Mouse (Mus musculus): ENCODE measurements around the gene Htr2b.

Gene Htr2b

GRCm38 (mm10) chr1:86111779-86112178 is at the start of gene Htr2b:
Htr2b (minus strand) TSS chr1:86111970.
- DNase-seq (ENCODE audit: extremely low spot score, low spot score) = no peak

GRCm38 (mm10) chr1:86161061-86161460 is 49.3 kb upstream of the Htr2b start:
- no peak for DNase-seq (ENCODE audit: extremely low spot score, low spot score)

- DNase-seq (ENCODE audit: extremely low spot score, low spot score) = no peak
These were observed 48.7 kb upstream of the Htr2b start for GRCm38 (mm10) chr1:86160479-86160878.

- DNase-seq (ENCODE audit: extremely low spot score, low spot score) = no peak
These were observed 48.3 kb upstream of the Htr2b start for GRCm38 (mm10) chr1:86160059-86160458.

GRCm38 (mm10) chr1:86156595-86156994 is 44.8 kb upstream of the Htr2b start:
- DNase-seq (ENCODE audit: extremely low spot score, low spot score) = no peak

GRCm38 (mm10) chr1:86156075-86156474 is 44.3 kb upstream of the Htr2b start:
- no peak for DNase-seq (ENCODE audit: extremely low spot score, low spot score)

- DNase-seq (ENCODE audit: extremely low spot score, low spot score) = no peak
These were observed 43.0 kb upstream of the Htr2b start for GRCm38 (mm10) chr1:86154824-86155164.

- peak; percentile 94 for DNase-seq (ENCODE audit: extremely low spot score, low spot score)
These were observed 42.5 kb upstream of the Htr2b start, which contains the start of gene Armc9 for GRCm38 (mm10) chr1:86154133-86154823. Armc9 (plus strand) TSS chr1:86154780.

GRCm38 (mm10) chr1:86152618-86153017 is 40.8 kb upstream of the Htr2b start:
- no peak for DNase-seq (ENCODE audit: extremely low spot score, low spot score)

GRCm38 (mm10) chr1:86151376-86151775 is 39.6 kb upstream of the Htr2b start:
- no peak for DNase-seq (ENCODE audit: extremely low spot score, low spot score)

GRCm38 (mm10) chr1:86150929-86151328 is 39.2 kb upstream of the Htr2b start:
- DNase-seq (ENCODE audit: extremely low spot score, low spot score) = no peak

- no peak for DNase-seq (ENCODE audit: extremely low spot score, low spot score)
These were observed 36.4 kb upstream of the Htr2b start for GRCm38 (mm10) chr1:86148161-86148560.

GRCm38 (mm10) chr1:86147557-86147956 is 35.8 kb upstream of the Htr2b start:
- no peak for DNase-seq (ENCODE audit: extremely low spot score, low spot score)

GRCm38 (mm10) chr1:86146293-86146692 is 34.5 kb upstream of the Htr2b start:
- no peak for DNase-seq (ENCODE audit: extremely low spot score, low spot score)

- no peak for DNase-seq (ENCODE audit: extremely low spot score, low spot score)
These were observed 32.5 kb upstream of the Htr2b start for GRCm38 (mm10) chr1:86144001-86144944.

GRCm38 (mm10) chr1:86143165-86143564 is 31.4 kb upstream of the Htr2b start:
- DNase-seq (ENCODE audit: extremely low spot score, low spot score) = no peak

- DNase-seq (ENCODE audit: extremely low spot score, low spot score) = no peak
These were observed 29.3 kb upstream of the Htr2b start for GRCm38 (mm10) chr1:86141081-86141480.

- no peak for DNase-seq (ENCODE audit: extremely low spot score, low spot score)
These were observed 23.5 kb upstream of the Htr2b start for GRCm38 (mm10) chr1:86135315-86135714.

- DNase-seq (ENCODE audit: extremely low spot score, low spot score) = no peak
These were observed 21.6 kb upstream of the Htr2b start, which contains the start of gene Gm21972 for GRCm38 (mm10) chr1:86133337-86133736. Gm21972 (plus strand) TSS chr1:86133637.

GRCm38 (mm10) chr1:86126036-86126435 is 14.3 kb upstream of the Htr2b start:
- DNase-seq (ENCODE audit: extremely low spot score, low spot score) = no peak

- no peak for DNase-seq (ENCODE audit: extremely low spot score, low spot score)
These were observed 7.8 kb upstream of the Htr2b start for GRCm38 (mm10) chr1:86119549-86119948.

GRCm38 (mm10) chr1:86114141-86114540 is 2.4 kb upstream of the Htr2b start:
- DNase-seq (ENCODE audit: extremely low spot score, low spot score) = no peak

Measured in neural tube, embryonic 10.5 days (tissue).